Mouse (Mus musculus) G1E (cell line): ENCODE results near the gene Rsrc1. TPM values are rescaled to one million over a fixed set of nuclear protein-coding genes. Genes with fewer than 3 reads are reported as not detected.

Source experiments
- ATAC-seq: 2 replicates; pipeline ENCODE4 v1.8.0; 2016; ENCODE audit warnings: mild to moderate bottlenecking; ENCODE audit not compliant: insufficient number of reproducible peaks, poor library complexity, low FRiP score, severe bottlenecking; ENCODE audit errors: extremely low read depth
- DNase-seq: peaks from one replicate; pipeline ENCODE4 v3.0.0; 2012; ENCODE audit warnings: low spot score
- H3K27me3 ChIP-seq: 2 replicates; pipeline ENCODE4 v1.6.1; 2012; ENCODE audit warnings: mild to moderate bottlenecking, low read length, inconsistent platforms; ENCODE audit not compliant: insufficient read depth
- H3K36me3 ChIP-seq: replicated peaks from 2 replicates; pipeline ENCODE3; 2012; ENCODE audit warnings: mild to moderate bottlenecking, inconsistent platforms
- H3K4me1 ChIP-seq: 2 replicates; pipeline ENCODE4 v1.6.1; 2012; ENCODE audit warnings: low read depth, low read length, inconsistent platforms, mixed read lengths; ENCODE audit not compliant: insufficient read depth
- H3K4me3 ChIP-seq: 2 replicates; pipeline ENCODE4 v1.5.1; 2012; ENCODE audit warnings: low read depth, mild to moderate bottlenecking, inconsistent platforms, low read length, moderate library complexity, mixed read lengths
- H3K9me3 ChIP-seq: replicated peaks from 2 replicates; pipeline ENCODE4 v1.6.1; 2012; ENCODE audit warnings: inconsistent platforms
- CTCF ChIP-seq: IDR thresholded peaks from 2 replicates; pipeline ENCODE4 v1.5.1; 2012; ENCODE audit warnings: low read depth, low read length, inconsistent platforms, mixed read lengths
- GATA1 ChIP-seq: IDR thresholded peaks from 2 replicates; pipeline ENCODE4 v1.6.1; 2012; ENCODE audit warnings: borderline replicate concordance, low read length, inconsistent platforms, mixed read lengths
- GATA2 ChIP-seq: IDR thresholded peaks from 2 replicates; pipeline ENCODE4 v1.6.1; 2012; ENCODE audit warnings: low read depth, low read length, inconsistent platforms, borderline replicate concordance
- POLR2AphosphoS5 ChIP-seq: IDR thresholded peaks from 2 replicates; pipeline ENCODE4 v1.6.1; 2012; ENCODE audit warnings: low read depth, low read length, inconsistent platforms; ENCODE audit not compliant: insufficient replicate concordance
- TAL1 ChIP-seq: conservative IDR thresholded peaks from 2 replicates; pipeline ENCODE4 v1.6.1; 2012; ENCODE audit warnings: low read depth, low read length, inconsistent platforms, mixed read lengths
- polyA plus RNA-seq: library from polyadenylated mRNA; stranded (reverse); fragments of >175 nt; gene quantifications from 2 replicates; pipeline ENCODE4 v1.2.3, GENCODE M21; 2012
- total RNA-seq, 2 experiments: library from RNA; stranded (forward) in 1 of 2; stranded (reverse) in 1 of 2; fragments of 200-1000 nt in 1 of 2; fragments of >200 nt in 1 of 2; fragmentation: Nextera tagmentation in 1 of 2; gene quantifications; 2 replicates each; pipeline ENCODE4 v1.2.3; 2014 to 2017

The Rsrc1 gene
- total and polyA plus RNA-seq, 3 experiments, result 21.9 to 63.7 (median 43.0) TPM

DNA sequence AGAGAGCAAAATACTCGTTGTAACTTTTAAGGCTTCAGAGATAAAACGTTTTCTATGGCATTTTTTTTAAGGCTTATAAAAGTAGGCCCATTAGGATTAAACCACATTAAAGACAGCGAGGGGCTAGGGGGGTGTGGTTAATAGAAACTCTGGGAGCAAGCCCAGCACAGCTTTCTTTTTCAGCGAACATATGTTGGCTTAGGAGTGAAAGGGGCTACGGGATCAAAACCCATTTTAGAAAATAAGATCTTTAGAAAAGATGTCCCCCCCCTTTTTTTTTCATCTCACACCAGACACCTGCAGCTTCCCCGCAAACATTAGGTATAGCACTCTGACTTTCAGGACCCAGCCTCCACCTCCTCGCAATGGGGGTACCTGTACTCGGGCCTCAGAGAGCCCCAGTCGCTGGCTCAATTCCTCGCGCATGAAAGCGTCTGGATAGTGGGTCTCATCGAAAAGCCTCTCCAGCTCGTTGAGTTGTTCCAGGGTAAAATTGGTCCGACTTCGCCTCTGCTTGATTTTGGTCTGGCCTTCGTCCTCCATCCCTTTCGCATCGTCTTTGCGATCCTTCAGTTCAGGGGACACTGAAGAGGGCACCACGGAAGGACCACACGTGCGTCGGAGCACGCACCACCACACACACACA, 3.3 kb upstream of the Rsrc1 start:
- no peak for DNase-seq
- no peak for TF ChIP-seq POLR2AphosphoS5
- TF ChIP-seq TAL1, result no peak
- no peak for TF ChIP-seq GATA1
- TF ChIP-seq CTCF, result no peak
- no peak for TF ChIP-seq GATA2
- Histone ChIP-seq H3K9me3 (peaks cover 11% of the 10 kb centered on the region), H3K4me1 (peaks cover 19% of the 10 kb centered on the region), H3K36me3 (no peaks in the 10 kb centered on the region), H3K27me3 (peaks cover 56% of the 10 kb centered on the region), H3K4me3 (no peak overlapping the region)
- no peak for ATAC-seq

DNA sequence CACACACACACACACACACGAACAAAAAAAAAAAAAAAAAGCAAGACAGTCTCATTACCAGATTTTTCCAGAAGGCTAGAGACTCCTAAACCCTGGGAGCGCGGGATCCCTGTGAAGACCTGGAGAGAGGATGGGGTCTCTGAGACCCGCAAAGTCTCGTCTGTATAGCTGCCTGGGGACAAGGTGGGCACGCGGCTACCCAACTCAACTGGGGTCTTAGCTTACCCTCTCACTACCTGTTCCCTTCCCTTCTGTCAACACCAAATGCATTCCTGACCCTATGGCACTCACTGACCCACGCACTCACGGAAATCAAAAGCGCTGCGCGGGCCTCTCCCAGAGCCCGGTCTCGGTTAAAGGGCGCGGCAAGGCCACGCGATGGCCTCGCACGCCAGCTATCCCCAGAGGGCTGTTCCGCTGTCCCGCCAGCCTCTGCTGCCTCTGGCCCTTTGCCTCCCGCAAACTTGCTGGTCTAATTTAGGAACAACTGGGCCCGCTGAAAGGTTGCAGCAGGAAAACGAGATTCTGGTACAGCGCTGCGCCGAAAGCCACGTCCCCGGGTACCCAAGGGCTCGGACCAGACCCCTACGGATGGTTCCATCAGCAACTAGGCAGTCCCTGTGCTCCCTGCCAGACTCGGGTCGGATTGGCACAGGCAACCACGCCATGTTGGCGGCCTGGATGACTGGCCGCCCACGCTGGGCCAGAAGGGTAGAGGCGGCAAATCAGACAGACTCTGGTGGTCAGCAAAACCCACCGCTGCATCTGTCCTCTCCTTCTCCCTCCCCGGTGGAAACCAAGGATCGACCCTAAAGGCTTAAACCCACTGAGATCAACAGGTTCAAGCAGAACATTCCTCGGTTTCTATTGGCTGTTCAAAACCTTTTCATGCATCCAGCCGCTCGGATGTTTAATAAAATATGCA, 2.5 kb upstream of the Rsrc1 start:
- TF ChIP-seq TAL1, result no peak
- no peak for TF ChIP-seq CTCF
- TF ChIP-seq GATA2, result no peak
- TF ChIP-seq POLR2AphosphoS5, result no peak
- TF ChIP-seq GATA1, result no peak
- H3K36me3 ChIP-seq, result no peaks in the 10 kb centered on the region
- no peak for DNase-seq
- H3K4me1 ChIP-seq, result peaks cover 20% of the 10 kb centered on the region
- H3K27me3 ChIP-seq, result peaks cover 50% of the 10 kb centered on the region
- H3K9me3 ChIP-seq, result peaks cover 7% of the 10 kb centered on the region
- H3K4me3 ChIP-seq, result no peak overlapping the region; the same call in 1 of the 2 replicates
- ATAC-seq, result no peak

DNA sequence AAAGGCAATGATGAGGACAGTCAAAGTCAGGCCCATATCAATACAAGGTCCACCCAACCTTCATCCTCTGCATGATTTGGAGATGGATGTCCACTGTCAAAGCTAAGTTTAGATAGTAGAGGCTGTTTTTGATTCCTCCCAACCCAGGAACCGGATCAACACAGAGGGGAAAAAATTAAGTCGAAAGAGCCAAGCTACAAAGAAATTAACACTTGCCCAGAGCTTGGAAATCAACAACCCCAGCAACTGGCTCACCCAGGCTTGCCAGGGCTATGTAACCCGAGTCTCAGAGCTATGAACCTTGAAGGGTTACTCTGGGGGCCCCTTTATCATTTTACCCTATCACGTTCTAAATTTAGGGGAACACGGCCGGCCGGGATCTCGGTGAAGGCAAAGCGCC, 1.7 kb upstream of the Rsrc1 start:
- Histone ChIP-seq H3K9me3 (peaks cover 6% of the 10 kb centered on the region), H3K36me3 (no peaks in the 10 kb centered on the region), H3K4me3 (no peak overlapping the region), H3K4me1 (peaks cover 20% of the 10 kb centered on the region), H3K27me3 (peaks cover 48% of the 10 kb centered on the region)
- no peak for DNase-seq
- no peak for ATAC-seq
- no peak for TF ChIP-seq POLR2AphosphoS5
- no peak for TF ChIP-seq GATA1
- no peak for TF ChIP-seq CTCF
- TF ChIP-seq TAL1, result no peak
- TF ChIP-seq GATA2, result no peak

DNA sequence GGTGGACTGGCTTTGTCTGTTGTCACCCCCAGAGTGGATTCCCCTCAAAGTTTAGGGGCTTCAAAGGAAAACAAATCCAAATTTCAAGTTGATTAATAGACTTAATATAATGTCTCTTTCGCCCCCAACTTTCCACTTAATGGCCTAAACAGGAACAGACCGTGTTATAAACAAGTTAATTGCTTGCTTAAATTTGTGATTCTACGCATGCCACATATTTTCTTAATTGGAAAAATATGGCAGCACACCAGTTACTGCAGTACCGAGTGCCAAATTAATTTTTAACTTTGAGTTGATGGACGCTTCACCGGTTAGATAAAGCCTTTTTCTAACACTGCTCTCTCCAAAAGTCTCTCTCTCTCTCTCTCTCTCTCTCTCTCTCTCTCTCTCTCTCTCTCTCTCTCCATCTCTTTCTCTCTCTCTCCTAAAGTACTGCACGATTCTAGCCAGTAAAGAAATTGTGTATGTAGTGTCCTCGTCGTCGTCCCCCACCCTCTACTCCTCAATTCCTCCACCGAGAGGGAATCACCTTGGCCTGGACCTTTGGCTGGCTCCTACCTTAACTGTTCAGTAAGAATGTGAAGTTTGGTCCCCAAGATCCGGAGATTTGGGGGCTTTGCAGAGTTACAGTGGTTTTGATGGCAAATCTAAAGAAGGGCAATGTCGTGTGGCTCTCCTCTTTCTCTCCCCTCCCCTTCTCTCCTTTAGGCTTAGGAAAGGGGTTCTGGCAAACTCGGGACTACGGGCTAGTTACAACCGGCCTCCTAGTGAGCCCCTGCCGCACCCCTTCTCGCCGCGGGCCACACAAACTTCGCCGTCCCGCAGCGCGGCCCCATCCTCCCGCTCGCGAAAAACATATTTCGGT, 847 bp upstream of the Rsrc1 start:
- H3K36me3 ChIP-seq, result no peaks in the 10 kb centered on the region
- peak overlapping the region; percentile 75 for H3K4me3 ChIP-seq
- DNase-seq (no peak), ATAC-seq (no peak)
- H3K4me1 ChIP-seq, result peaks cover 20% of the 10 kb centered on the region
- H3K27me3 ChIP-seq, result peaks cover 48% of the 10 kb centered on the region
- peaks cover 6% of the 10 kb centered on the region for H3K9me3 ChIP-seq
- TF ChIP-seq CTCF, result no peak
- no peak for TF ChIP-seq GATA2
- TF ChIP-seq TAL1, result no peak
- TF ChIP-seq GATA1, result no peak
- no peak for TF ChIP-seq POLR2AphosphoS5

DNA sequence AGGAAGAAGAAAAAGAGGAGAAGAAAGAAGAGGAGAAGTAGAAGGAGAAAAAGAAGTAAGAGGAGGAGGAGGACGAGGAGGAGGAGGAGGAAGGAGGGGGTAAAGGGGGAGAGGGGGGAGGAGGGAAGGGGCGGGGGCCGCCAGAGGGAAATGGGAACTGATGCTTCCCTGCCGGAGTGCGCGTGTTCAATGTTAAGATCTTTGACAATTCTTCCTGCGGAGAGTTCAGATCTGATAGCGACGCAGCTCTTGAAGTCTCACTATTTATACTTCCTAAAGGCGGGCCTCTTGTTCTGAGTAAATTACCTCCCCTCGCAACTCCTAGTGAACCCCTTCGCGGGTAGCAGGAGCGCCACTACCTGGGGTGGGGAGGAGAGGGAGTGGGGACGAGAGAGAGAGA, 516 bp downstream of the Rsrc1 start, which contains the start of gene Shox2:
TSS of gene Shox2 (minus strand) at position 66 of the 400 bp plus-strand sequence.
- H3K36me3 ChIP-seq, result no peaks in the 10 kb centered on the region
- H3K27me3 ChIP-seq, result peaks cover 46% of the 10 kb centered on the region
- H3K9me3 ChIP-seq, result peaks cover 6% of the 10 kb centered on the region
- ATAC-seq (no peak), DNase-seq (peak; percentile 12)
- H3K4me3 ChIP-seq, result peak within 1 kb of the TSS; percentile 75
- peaks cover 23% of the 10 kb centered on the region for H3K4me1 ChIP-seq
- no peak for TF ChIP-seq GATA1
- TF ChIP-seq GATA2, result no peak
- TF ChIP-seq CTCF, result no peak
- TF ChIP-seq TAL1, result no peak
- TF ChIP-seq POLR2AphosphoS5, result no peak
